Mouse (Mus musculus): Measurements from ENCODE around the gene Rsf1. TPM values are rescaled to one million over a fixed set of nuclear protein-coding genes. Genes with fewer than 3 reads are reported as not detected.

Gene Rsf1
- total RNA-seq, 2 experiments from 2014 or later, result 37.3 to 40.4 TPM

Other genes starting within 250 kb of the Rsf1 start
- gene Usp35, start 247.9 kb upstream of the Rsf1 start, total RNA-seq (2021), result 10 to 100 TPM; 12.2 to 13.5 TPM
- gene Kctd21, start 247.6 kb upstream of the Rsf1 start, total RNA-seq (2021), result 10 to 100 TPM; 10.7 TPM
- 10 to 100 TPM in 1 of 2 experiments, 1 to 10 TPM in 1; 8.5 to 13.0 TPM for gene Alg8, start 208.3 kb upstream of the Rsf1 start, total RNA-seq (2021)
- gene Ndufc2, start 179.9 kb upstream of the Rsf1 start, total RNA-seq (2021), result 100 to 1,000 TPM; 242 to 265 TPM
- 10 to 100 TPM; 10.0 to 15.1 TPM for gene Thrsp, start 162.2 kb upstream of the Rsf1 start, total RNA-seq (2021)
- 1 to 10 TPM; 2.2 to 2.8 TPM for gene Kctd14, start 128.6 kb upstream of the Rsf1 start, total RNA-seq (2021)
- gene Ints4, start 98.9 kb upstream of the Rsf1 start, total RNA-seq (2021), result 10 to 100 TPM; 27.2 to 27.3 TPM
- 10 to 100 TPM; 29.6 to 31.5 TPM for gene Aamdc, start 392 bp upstream of the Rsf1 start, total RNA-seq (2021)
- 10 to 100 TPM; 73.5 to 77.2 TPM for gene Clns1a, start 116.7 kb downstream of the Rsf1 start, total RNA-seq (2021)
- gene Aqp11, start 158.4 kb downstream of the Rsf1 start, total RNA-seq (2021), result 10 to 100 TPM; 22.9 to 23.6 TPM
- gene Pak1, start 208.7 kb downstream of the Rsf1 start, total RNA-seq (2021), result 100 to 1,000 TPM; 272 to 273 TPM